Mouse (Mus musculus): ENCODE results near the gene Plcd3. TPM values are rescaled to one million over a fixed set of nuclear protein-coding genes. Genes with fewer than 3 reads are reported as not detected.

Gene Plcd3
- total and polyA plus RNA-seq, 3 experiments = 7.1 to 24.3 (median 11.3) TPM

GRCm38 (mm10) chr11:103027570-103028175 is 73.8 kb downstream of the Plcd3 start:
- H3K27me3 ChIP-seq (replicated peaks) = no peaks in the 10 kb centered on the region
- in situ Hi-C loops (cut with MboI; ENCODE audit: low pct_ligation_motif_present, low pct_unique_long_range_greater_than_20kb, low sequenced_read_pairs) = no loop called here
- peak overlapping the region; percentile 84 for H3K27ac ChIP-seq (ENCODE audit: insufficient read depth, low read depth)
- H3K36me3 ChIP-seq (replicated peaks in 1 of 2; ENCODE audit: control insufficient read depth in 1 of 2, insufficient read depth in 1 of 2, low read length in 1 of 2) = peaks cover 27 to 55% of the 10 kb centered on the region in 2 experiments
- H3K9me3 ChIP-seq (replicated peaks; ENCODE audit: low read length) = no peaks in the 10 kb centered on the region
- H3K9ac ChIP-seq (ENCODE audit: insufficient read depth, low read depth) = peak overlapping the region; percentile 95
- H3K4me3 ChIP-seq (replicated peaks in 1 of 3; ENCODE audit: low read depth in 2 of 3, low read length in 2 of 3, poor library complexity in 1 of 3) = peak overlapping the region; percentile 57 to 86 (median 80)
- peaks cover 5 to 51% of the 10 kb centered on the region in 2 experiments for H3K4me1 ChIP-seq (ENCODE audit: control insufficient read depth in 1 of 2, insufficient read depth in 2 of 2)
- peak overlapping the region; percentile 98 for H3K4me2 ChIP-seq (ENCODE audit: insufficient read depth, low read depth, poor library complexity, severe bottlenecking)
- TF ChIP-seq TBP (conservative IDR thresholded peaks at IDR 0.05; ENCODE audit: low read depth, low read length) = peak; percentile 7; the same call in 1 of the 2 replicates
- TF ChIP-seq MAFK (IDR thresholded peaks at IDR 0.05; ENCODE audit: insufficient replicate concordance, low read length) = no peak
- peak; percentile 20; the same call in 1 of the 2 replicates for TF ChIP-seq SIN3A (IDR thresholded peaks at IDR 0.05; ENCODE audit: low read length)
- 0 out of 2 replicates have a peak, but pooled peaks have one; percentile 44 for TF ChIP-seq MAZ (IDR thresholded peaks at IDR 0.05; ENCODE audit: low read depth, low read length)
- no peak for TF ChIP-seq JUN (IDR thresholded peaks at IDR 0.05; ENCODE audit: insufficient read depth, low read depth, low read length)
- TF ChIP-seq SMC3 (IDR thresholded peaks at IDR 0.05; ENCODE audit: low read depth, low read length) = no peak
- TF ChIP-seq USF1 (IDR thresholded peaks at IDR 0.05; ENCODE audit: low read depth, low read length) = no peak
- TF ChIP-seq NELFE (IDR thresholded peaks at IDR 0.05; ENCODE audit: low read depth, low read length) = 0 out of 2 replicates have a peak, but pooled peaks have one; percentile 6
- TF ChIP-seq GABPA (IDR thresholded peaks at IDR 0.05; ENCODE audit: insufficient replicate concordance, low read depth, low read length) = no peak
- TF ChIP-seq POLR2AphosphoS2 (IDR thresholded peaks at IDR 0.05; ENCODE audit: low read depth, low read length) = no peak
- peak; percentile 85 for TF ChIP-seq ZNF384 (IDR thresholded peaks at IDR 0.05; ENCODE audit: low read depth, low read length)
- TF ChIP-seq ETS1 (conservative IDR thresholded peaks at IDR 0.05; ENCODE audit: low read depth, low read length) = no peak
- TF ChIP-seq MYC (IDR thresholded peaks at IDR 0.05; ENCODE audit: low read depth, low read length) = peak; percentile 19; the same call in 1 of the 2 replicates
- no peak for TF ChIP-seq ELF1 (IDR thresholded peaks at IDR 0.05; ENCODE audit: low read depth, low read length)
- TF ChIP-seq MXI1 (IDR thresholded peaks at IDR 0.05; ENCODE audit: low read depth, low read length) = no peak; the same call in 1 of the 2 replicates
- TF ChIP-seq PAX5 (IDR thresholded peaks at IDR 0.05; ENCODE audit: low read length) = no peak
- 0 out of 2 replicates have a peak, but pooled peaks have one; percentile 58 for TF ChIP-seq RCOR1 (conservative IDR thresholded peaks at IDR 0.05; ENCODE audit: low read depth, low read length)
- TF ChIP-seq UBTF (IDR thresholded peaks at IDR 0.05; ENCODE audit: low read depth, low read length) = no peak
- TF ChIP-seq CHD1 (IDR thresholded peaks at IDR 0.05; ENCODE audit: low read depth, low read length) = peak; percentile 87
- peak; percentile 56; the same call in 1 of the 2 replicates for TF ChIP-seq EP300 (IDR thresholded peaks at IDR 0.05; ENCODE audit: low read length)
- peak; percentile 32; the same call in 1 of the 2 replicates for TF ChIP-seq BHLHE40 (IDR thresholded peaks at IDR 0.05; ENCODE audit: low read depth, low read length)
- no peak for TF ChIP-seq CHD2 (IDR thresholded peaks at IDR 0.05; ENCODE audit: low read length)
- 0 out of 2 replicates have a peak, but pooled peaks have one; percentile 35 for TF ChIP-seq IRF4 (IDR thresholded peaks at IDR 0.05; ENCODE audit: low read depth, low read length)
- no peak for TF ChIP-seq NRF1 (IDR thresholded peaks at IDR 0.05; ENCODE audit: low read depth, low read length)
- TF ChIP-seq JUND (conservative IDR thresholded peaks at IDR 0.05; ENCODE audit: low read depth, low read length) = no peak
- no peak for TF ChIP-seq POLR2A (IDR thresholded peaks at IDR 0.05; ENCODE audit: low read depth, low read length)
- TF ChIP-seq RAD21 (IDR thresholded peaks at IDR 0.05; ENCODE audit: low read depth, low read length) = no peak
- peak; percentile 38; the same call in 1 of the 2 replicates for TF ChIP-seq MEF2A (IDR thresholded peaks at IDR 0.05; ENCODE audit: borderline replicate concordance, low read depth, low read length)
- 0 out of 2 replicates have a peak, but pooled peaks have one; percentile 41 for TF ChIP-seq MAX (IDR thresholded peaks at IDR 0.05; ENCODE audit: low read length)
- no peak for TF ChIP-seq ZKSCAN1 (IDR thresholded peaks at IDR 0.05; ENCODE audit: borderline replicate concordance, low read depth, low read length)
- peaks cover 60% of the 10 kb centered on the region for H3K79me2 ChIP-seq (replicated peaks; ENCODE audit: control insufficient read depth, extremely low read depth, insufficient read depth, poor library complexity, severe bottlenecking)
- dilution Hi-C loops (cut with MboI; ENCODE audit: extremely low pct_ligation_motif_present, extremely low pct_unique_long_range_greater_than_20kb, low sequenced_read_pairs) = no loop called here
- peak; percentile 47 for DNase-seq (ENCODE audit: extremely low read depth)

Measured in CH12.LX (cell line).